Mouse (Mus musculus): Measurements from ENCODE around the gene Carmil3. TPM values are rescaled to one million over a fixed set of nuclear protein-coding genes. Genes with fewer than 3 reads are reported as not detected.
A peak's percentile ranks its signal among the peaks of the same experiment; 100 is the strongest.

The Carmil3 gene
- polyA plus RNA-seq, 1 experiment from 2014 or later: 1.6 TPM

DNA sequence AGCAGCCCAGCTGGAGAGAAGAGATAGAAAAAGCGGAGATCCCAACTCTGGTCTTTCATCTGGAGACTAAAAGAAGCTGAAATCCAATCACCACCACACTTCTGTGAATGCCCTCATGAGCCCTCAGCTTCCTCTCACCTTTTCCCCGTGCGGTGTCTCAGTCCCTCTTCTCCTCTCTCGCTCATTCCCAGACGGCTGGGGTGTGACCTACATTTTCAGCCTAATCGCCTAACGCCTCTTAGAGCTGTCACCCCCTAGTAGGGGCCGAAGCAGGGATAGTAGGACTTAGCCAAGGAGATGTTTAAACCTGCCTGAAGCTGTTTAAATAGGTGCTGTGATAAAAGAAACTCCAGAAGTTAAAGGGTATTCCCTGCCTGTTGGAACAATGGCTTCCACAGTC lies 34.3 kb downstream of the Carmil3 start, which contains the start of gene Nrl:
Gene Nrl (minus strand): TSS at position 197 of the 400 bp plus-strand sequence.
- no peak for ATAC-seq (ENCODE audit: insufficient number of reproducible peaks, insufficient read depth, low FRiP score, low read depth)

DNA sequence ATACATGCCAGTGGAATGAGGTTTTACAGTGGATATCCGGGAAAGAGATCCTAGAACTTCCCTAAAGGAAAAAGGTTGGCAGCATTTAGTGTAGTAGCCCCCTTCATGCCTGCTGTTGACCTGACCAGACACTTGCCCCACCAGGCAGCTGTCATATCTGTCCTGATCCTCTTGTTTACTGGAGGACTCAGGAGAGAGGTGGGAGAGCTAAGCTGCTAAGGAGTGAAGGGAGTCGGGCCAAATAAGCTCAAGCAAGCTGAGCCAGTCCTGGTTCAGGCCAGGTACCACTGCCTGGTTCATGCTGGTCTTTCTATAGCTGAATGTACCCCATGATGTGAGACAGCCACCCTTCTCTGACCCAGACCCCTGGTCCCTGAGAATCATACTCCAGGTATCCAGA lies 36.2 kb downstream of the Carmil3 start:
- no peak for ATAC-seq (ENCODE audit: insufficient number of reproducible peaks, insufficient read depth, low FRiP score, low read depth)
- Histone ChIP-seq H3K9ac (ENCODE audit: low read length) (no peak overlapping the region), H3K4me3 (ENCODE audit: control insufficient read depth in 1 of 2, insufficient read depth in 1 of 2, low read depth in 1 of 2, low read length in 2 of 2) (no peak overlapping the region), H3K27me3 (ENCODE audit: control insufficient read depth, insufficient read depth, low read length) (peaks cover 39% of the 10 kb centered on the region), H3K4me2 (ENCODE audit: low read length) (no peak overlapping the region), H3K27ac (replicated peaks in 1 of 2; ENCODE audit: control insufficient read depth in 1 of 2, insufficient read depth in 1 of 2, low read depth in 2 of 2, low read length in 2 of 2) (no peak overlapping the region), H3K9me3 (ENCODE audit: control insufficient read depth, low read length) (no peaks in the 10 kb centered on the region), H3K36me3 (ENCODE audit: control insufficient read depth, insufficient read depth, low read length) (no peaks in the 10 kb centered on the region), H3K4me1 (ENCODE audit: control insufficient read depth in 2 of 2, insufficient read depth in 2 of 2, low read length in 2 of 2) (peaks cover 5 to 11% of the 10 kb centered on the region in 2 experiments; a peak in 3 of 4 replicates)
- 60% methylated on average over 2 of the region's 2 CpGs for WGBS

More for the DNA sequence above, 34.3 kb downstream of the Carmil3 start, which contains the start of gene Nrl:
- Histone ChIP-seq H3K27ac (replicated peaks in 1 of 2; ENCODE audit: control insufficient read depth in 1 of 2, insufficient read depth in 1 of 2, low read depth in 2 of 2, low read length in 2 of 2) (no peak within 1 kb of the TSS), H3K27me3 (ENCODE audit: control insufficient read depth, insufficient read depth, low read length) (peaks cover 53% of the 10 kb centered on the region), H3K4me1 (ENCODE audit: control insufficient read depth in 2 of 2, insufficient read depth in 2 of 2, low read length in 2 of 2) (peaks cover 7 to 11% of the 10 kb centered on the region in 2 experiments; a peak in 3 of 4 replicates), H3K9me3 (ENCODE audit: control insufficient read depth, low read length) (no peaks in the 10 kb centered on the region), H3K9ac (ENCODE audit: low read length) (no peak within 1 kb of the TSS), H3K36me3 (ENCODE audit: control insufficient read depth, insufficient read depth, low read length) (no peaks in the 10 kb centered on the region), H3K4me2 (ENCODE audit: low read length) (no peak within 1 kb of the TSS), H3K4me3 (ENCODE audit: control insufficient read depth in 1 of 2, insufficient read depth in 1 of 2, low read depth in 1 of 2, low read length in 2 of 2) (no peak within 1 kb of the TSS)
- WGBS: 5% methylated on average over 8 of the region's 8 CpGs

DNA sequence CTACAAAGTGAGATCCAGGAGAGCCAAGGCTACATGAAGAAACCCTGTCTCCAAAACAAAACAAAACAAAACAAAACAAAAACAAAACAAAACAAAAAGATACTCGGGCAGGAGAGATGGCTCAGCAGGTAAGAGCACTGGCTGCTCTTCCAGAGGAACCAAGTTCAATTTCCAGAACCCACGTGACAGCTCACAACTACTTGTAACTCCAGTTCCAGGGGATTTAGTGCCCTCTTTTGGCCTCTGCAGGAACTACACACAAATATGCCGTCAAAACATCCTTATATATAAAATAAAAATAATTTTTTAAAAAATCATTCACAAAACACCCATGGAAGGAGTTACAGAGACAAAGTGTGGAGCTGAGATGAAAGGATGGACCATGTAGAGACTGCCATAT lies 37.5 kb downstream of the Carmil3 start:
- Histone ChIP-seq H3K9ac (ENCODE audit: low read length) (no peak overlapping the region), H3K9me3 (ENCODE audit: control insufficient read depth, low read length) (no peaks in the 10 kb centered on the region), H3K27ac (replicated peaks in 1 of 2; ENCODE audit: control insufficient read depth in 1 of 2, insufficient read depth in 1 of 2, low read depth in 2 of 2, low read length in 2 of 2) (no peak overlapping the region), H3K4me1 (ENCODE audit: control insufficient read depth in 2 of 2, insufficient read depth in 2 of 2, low read length in 2 of 2) (peaks cover 5 to 11% of the 10 kb centered on the region in 2 experiments; a peak in 3 of 4 replicates), H3K4me3 (ENCODE audit: control insufficient read depth in 1 of 2, insufficient read depth in 1 of 2, low read depth in 1 of 2, low read length in 2 of 2) (no peak overlapping the region), H3K4me2 (ENCODE audit: low read length) (no peak overlapping the region), H3K27me3 (ENCODE audit: control insufficient read depth, insufficient read depth, low read length) (peaks cover 26% of the 10 kb centered on the region), H3K36me3 (ENCODE audit: control insufficient read depth, insufficient read depth, low read length) (no peaks in the 10 kb centered on the region)
- 20% methylated on average over 3 of the region's 3 CpGs for WGBS
- no peak for ATAC-seq (ENCODE audit: insufficient number of reproducible peaks, insufficient read depth, low FRiP score, low read depth)

DNA sequence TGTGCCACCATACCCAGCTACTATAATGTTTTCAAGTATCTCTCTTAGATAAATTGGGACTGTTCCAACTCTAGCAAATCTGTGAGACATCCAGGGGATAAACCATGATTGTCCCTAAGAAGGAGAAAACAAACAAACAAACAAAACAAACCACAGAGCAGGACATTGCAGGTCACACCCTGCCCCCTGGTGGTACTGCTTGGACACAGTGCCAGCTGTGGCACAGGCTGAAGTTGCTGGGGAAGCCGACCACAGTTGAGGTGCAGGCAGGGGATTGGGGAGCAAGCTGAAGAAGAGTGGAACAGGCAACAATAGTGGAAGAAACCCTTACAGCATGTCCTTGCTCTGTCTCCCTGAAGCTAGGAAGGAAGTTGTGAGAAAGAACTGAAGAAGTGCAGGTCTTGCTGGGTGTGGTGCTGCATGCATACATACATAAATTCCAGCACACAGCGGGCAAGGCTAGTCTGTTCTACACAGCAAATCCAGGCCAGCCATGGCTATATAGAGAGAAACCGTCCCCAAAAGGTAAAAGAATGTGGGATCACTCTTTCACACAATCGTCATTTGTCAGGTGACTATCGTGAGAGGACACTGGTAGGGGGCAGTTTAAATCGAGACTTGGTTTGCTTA lies 45.8 kb downstream of the Carmil3 start:
- Histone ChIP-seq H3K36me3 (ENCODE audit: control insufficient read depth, insufficient read depth, low read length) (no peaks in the 10 kb centered on the region), H3K27me3 (ENCODE audit: control insufficient read depth, insufficient read depth, low read length) (no peaks in the 10 kb centered on the region), H3K4me2 (ENCODE audit: low read length) (no peak overlapping the region), H3K27ac (replicated peaks in 1 of 2; ENCODE audit: control insufficient read depth in 1 of 2, insufficient read depth in 1 of 2, low read depth in 2 of 2, low read length in 2 of 2) (no peak overlapping the region), H3K4me1 (ENCODE audit: control insufficient read depth in 2 of 2, insufficient read depth in 2 of 2, low read length in 2 of 2) (peaks cover 4 to 10% of the 10 kb centered on the region in 2 experiments; a peak in 3 of 4 replicates), H3K9ac (ENCODE audit: low read length) (no peak overlapping the region), H3K9me3 (ENCODE audit: control insufficient read depth, low read length) (no peaks in the 10 kb centered on the region), H3K4me3 (ENCODE audit: control insufficient read depth in 1 of 2, insufficient read depth in 1 of 2, low read depth in 1 of 2, low read length in 2 of 2) (no peak overlapping the region)
- WGBS: 35% methylated on average over 6 of the region's 6 CpGs
- no peak for ATAC-seq (ENCODE audit: insufficient number of reproducible peaks, insufficient read depth, low FRiP score, low read depth)

DNA sequence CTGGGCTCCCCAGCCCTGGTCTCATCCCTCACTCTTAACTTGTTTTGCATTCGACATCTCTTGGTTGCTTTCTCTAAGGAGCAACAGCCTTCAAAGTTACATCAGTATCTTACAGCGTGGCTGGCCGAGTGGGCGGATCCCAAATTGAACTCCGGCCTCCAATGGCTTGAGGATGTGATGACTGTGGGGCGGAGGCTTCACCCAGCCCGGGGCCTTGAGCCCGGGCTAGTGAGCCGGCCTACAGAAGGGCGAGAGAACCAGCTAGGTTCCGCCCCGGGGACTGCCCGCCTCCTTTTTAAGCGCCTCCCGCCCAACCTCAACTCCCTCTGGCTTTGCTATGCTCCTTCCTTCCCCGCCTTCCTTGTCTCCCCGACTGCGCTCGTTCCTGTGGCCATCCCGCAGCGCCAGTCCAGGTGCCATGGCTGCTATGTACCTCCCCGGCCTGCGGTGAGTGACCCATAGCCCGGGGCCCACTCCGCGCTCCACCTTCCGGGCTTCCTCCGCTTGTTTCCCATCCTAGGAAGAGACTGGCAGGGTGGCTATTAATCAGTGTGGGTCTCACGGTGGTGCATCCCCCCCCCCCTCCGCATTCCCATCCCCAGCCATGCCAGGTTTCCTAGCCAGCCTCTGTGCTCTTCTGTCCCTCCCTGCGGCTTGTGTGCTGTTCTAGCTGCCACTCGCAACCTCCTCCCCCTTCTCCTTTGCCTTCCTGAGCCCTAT lies 49.8 kb downstream of the Carmil3 start, which contains the start of gene Pck2:
Gene Pck2 (plus strand): TSS at position 200 of the 720 bp plus-strand sequence.
- Histone ChIP-seq H3K36me3 (ENCODE audit: control insufficient read depth, insufficient read depth, low read length) (peaks cover 28% of the 10 kb centered on the region), H3K4me1 (ENCODE audit: control insufficient read depth in 2 of 2, insufficient read depth in 2 of 2, low read length in 2 of 2) (peaks cover 7 to 14% of the 10 kb centered on the region in 2 experiments; a peak in 3 of 4 replicates), H3K9me3 (ENCODE audit: control insufficient read depth, low read length) (no peaks in the 10 kb centered on the region), H3K27ac (replicated peaks in 1 of 2; ENCODE audit: control insufficient read depth in 1 of 2, insufficient read depth in 1 of 2, low read depth in 2 of 2, low read length in 2 of 2) (peak within 1 kb of the TSS; percentile 76 to 83), H3K4me3 (ENCODE audit: control insufficient read depth in 1 of 2, insufficient read depth in 1 of 2, low read depth in 1 of 2, low read length in 2 of 2) (peak within 1 kb of the TSS; percentile 52), H3K9ac (ENCODE audit: low read length) (peak within 1 kb of the TSS; percentile 75), H3K4me2 (ENCODE audit: low read length) (peak within 1 kb of the TSS; percentile 68), H3K27me3 (ENCODE audit: control insufficient read depth, insufficient read depth, low read length) (no peaks in the 10 kb centered on the region)
- peak; percentile 86 for ATAC-seq (ENCODE audit: insufficient number of reproducible peaks, insufficient read depth, low FRiP score, low read depth)
- under 1% methylated on average over 30 of the region's 32 CpGs for WGBS

DNA sequence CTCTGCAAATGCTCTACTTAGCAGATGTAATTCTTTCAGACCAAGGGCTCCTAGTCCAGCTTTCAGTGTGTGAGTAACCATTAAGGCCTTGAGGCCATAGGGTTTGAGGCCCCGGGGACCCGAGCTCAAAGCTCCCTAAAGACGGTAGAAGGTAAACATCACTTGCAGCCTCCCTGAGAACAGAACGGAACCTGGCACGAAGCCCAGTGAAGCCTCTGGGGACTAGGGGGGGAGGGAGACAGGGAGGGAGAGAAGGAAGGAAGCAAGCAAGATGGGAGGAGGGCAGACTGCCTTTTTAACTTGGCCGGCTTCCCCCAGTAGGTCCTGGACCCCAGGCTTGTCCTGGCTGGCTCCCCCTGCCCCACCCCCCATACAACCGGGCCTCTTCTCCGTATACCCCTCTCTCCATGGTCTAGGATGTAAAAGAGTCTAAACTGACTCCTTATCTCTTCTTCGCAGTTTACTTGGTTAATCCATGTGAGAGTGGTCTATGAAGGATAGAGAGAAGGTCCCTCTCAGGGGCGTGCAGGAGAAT lies 50.4 kb downstream of the Carmil3 start:
- peaks cover 7 to 14% of the 10 kb centered on the region in 2 experiments; a peak in 3 of 4 replicates for H3K4me1 ChIP-seq (ENCODE audit: control insufficient read depth in 2 of 2, insufficient read depth in 2 of 2, low read length in 2 of 2)
- WGBS: 2% methylated on average over 10 of the region's 10 CpGs

DNA sequence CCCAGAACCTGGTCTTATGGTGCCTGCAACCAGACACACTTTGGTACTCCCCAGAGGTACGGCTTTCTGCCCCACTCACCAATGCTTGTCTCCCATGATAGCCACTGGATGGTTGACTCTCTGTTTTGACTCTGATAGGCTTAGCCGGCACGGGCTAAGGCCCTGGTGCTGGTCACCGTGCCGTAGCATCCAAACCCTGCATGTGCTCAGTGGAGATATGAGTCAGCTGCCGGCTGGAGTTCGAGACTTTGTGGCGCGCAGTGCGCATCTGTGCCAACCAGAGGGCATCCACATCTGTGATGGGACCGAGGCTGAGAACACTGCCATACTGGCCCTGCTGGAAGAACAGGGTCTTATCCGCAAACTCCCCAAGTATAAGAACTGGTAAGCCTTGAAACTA lies 51.8 kb downstream of the Carmil3 start:
- no peak overlapping the region for H3K9ac ChIP-seq (ENCODE audit: low read length)
- peaks cover 48% of the 10 kb centered on the region for H3K36me3 ChIP-seq (ENCODE audit: control insufficient read depth, insufficient read depth, low read length)
- H3K4me1 ChIP-seq (ENCODE audit: control insufficient read depth in 2 of 2, insufficient read depth in 2 of 2, low read length in 2 of 2): peaks cover 7 to 14% of the 10 kb centered on the region in 2 experiments; a peak in 3 of 4 replicates
- H3K4me3 ChIP-seq (ENCODE audit: control insufficient read depth in 1 of 2, insufficient read depth in 1 of 2, low read depth in 1 of 2, low read length in 2 of 2): no peak overlapping the region
- WGBS: 94% methylated on average over 12 of the region's 12 CpGs
- no peak overlapping the region for H3K4me2 ChIP-seq (ENCODE audit: low read length)
- no peaks in the 10 kb centered on the region for H3K27me3 ChIP-seq (ENCODE audit: control insufficient read depth, insufficient read depth, low read length)
- H3K27ac ChIP-seq (replicated peaks in 1 of 2; ENCODE audit: control insufficient read depth in 1 of 2, insufficient read depth in 1 of 2, low read depth in 2 of 2, low read length in 2 of 2): no peak overlapping the region
- no peaks in the 10 kb centered on the region for H3K9me3 ChIP-seq (ENCODE audit: control insufficient read depth, low read length)
- ATAC-seq (ENCODE audit: insufficient number of reproducible peaks, insufficient read depth, low FRiP score, low read depth): no peak

More for the DNA sequence above, 50.4 kb downstream of the Carmil3 start:
- ATAC-seq (ENCODE audit: insufficient number of reproducible peaks, insufficient read depth, low FRiP score, low read depth): 0 out of 2 replicates have a peak, but pooled peaks have one; percentile 18
- Histone ChIP-seq H3K9ac (ENCODE audit: low read length) (peak overlapping the region; percentile 75), H3K27ac (replicated peaks in 1 of 2; ENCODE audit: control insufficient read depth in 1 of 2, insufficient read depth in 1 of 2, low read depth in 2 of 2, low read length in 2 of 2) (peak overlapping the region; percentile 76 to 83), H3K36me3 (ENCODE audit: control insufficient read depth, insufficient read depth, low read length) (peaks cover 34% of the 10 kb centered on the region), H3K27me3 (ENCODE audit: control insufficient read depth, insufficient read depth, low read length) (no peaks in the 10 kb centered on the region), H3K9me3 (ENCODE audit: control insufficient read depth, low read length) (no peaks in the 10 kb centered on the region), H3K4me2 (ENCODE audit: low read length) (peak overlapping the region; percentile 68), H3K4me3 (ENCODE audit: control insufficient read depth in 1 of 2, insufficient read depth in 1 of 2, low read depth in 1 of 2, low read length in 2 of 2) (peak overlapping the region; percentile 52)

Measured in heart, embryonic 14.5 days (tissue).